In genomic region chr6:136018962-136019361, GRCm38 (mm10) we compare ENCODE assay signal across 31 mouse cellular contexts.
"Had no signal": no experiment of that assay in that cellular context is flagged by ENCODE, and none has a peak within 500 bp of the region (broad histone marks: within the 10 kb centered on the region; RNA-seq: fewer than 3 reads in every experiment).

No protein-coding gene starts in this region.

- H3K4me3 ChIP-seq: left cerebral cortex, adult 2 months; limb, embryonic 10.5 days; limb, embryonic 12.5 days; limb, embryonic 13.5 days; limb, embryonic 15.5 days; liver, embryonic 12.5 days; liver, embryonic 13.5 days; liver, embryonic 15.5 days; lung, embryonic 15.5 days; megakaryocyte, embryonic 14.5 days; midbrain, embryonic 10.5 days; midbrain, embryonic 12.5 days; midbrain, embryonic 13.5 days; midbrain, embryonic 15.5 days; myocyte; neural tube, embryonic 12.5 days had no signal

- DNase-seq: left cerebral cortex, postnatal 4 days; liver; liver, embryonic 13.5 days; liver, postnatal 0 days; lung, adult 18-20 months; lung, postnatal 10 days; lung, postnatal 14 days; lung, postnatal 36 days; lung, postnatal 4 days; midbrain, embryonic 14.5 days had no signal

- H3K36me3 ChIP-seq: limb, embryonic 10.5 days; limb, embryonic 12.5 days; limb, embryonic 13.5 days; limb, embryonic 15.5 days; liver, embryonic 12.5 days; liver, embryonic 13.5 days; liver, embryonic 15.5 days; lung, embryonic 15.5 days; midbrain, embryonic 10.5 days; midbrain, embryonic 12.5 days; midbrain, embryonic 13.5 days; midbrain, embryonic 15.5 days; neural tube, embryonic 12.5 days had no signal

- H3K4me2 ChIP-seq: limb, embryonic 12.5 days; limb, embryonic 13.5 days; limb, embryonic 15.5 days; liver, embryonic 11.5 days; liver, embryonic 12.5 days; liver, embryonic 13.5 days; liver, embryonic 15.5 days; lung, embryonic 15.5 days; midbrain, embryonic 11.5 days; midbrain, embryonic 12.5 days; midbrain, embryonic 13.5 days; midbrain, embryonic 15.5 days; neural tube, embryonic 12.5 days had no signal

- H3K4me1 ChIP-seq: limb, embryonic 10.5 days; limb, embryonic 12.5 days; limb, embryonic 13.5 days; limb, embryonic 15.5 days; liver, embryonic 12.5 days; liver, embryonic 13.5 days; liver, embryonic 15.5 days; megakaryocyte, embryonic 14.5 days; midbrain, embryonic 10.5 days; midbrain, embryonic 12.5 days; midbrain, embryonic 13.5 days; midbrain, embryonic 15.5 days; neural tube, embryonic 12.5 days had no signal

- H3K9me3 ChIP-seq: limb, embryonic 10.5 days; limb, embryonic 12.5 days; limb, embryonic 13.5 days; limb, embryonic 15.5 days; liver, embryonic 12.5 days; liver, embryonic 13.5 days; liver, embryonic 15.5 days; lung, embryonic 15.5 days; midbrain, embryonic 10.5 days; midbrain, embryonic 12.5 days; midbrain, embryonic 13.5 days; midbrain, embryonic 15.5 days; neural tube, embryonic 12.5 days had no signal

- H3K27ac ChIP-seq: left cerebral cortex, adult 2 months; limb, embryonic 10.5 days; limb, embryonic 12.5 days; limb, embryonic 13.5 days; limb, embryonic 15.5 days; liver, embryonic 12.5 days; liver, embryonic 13.5 days; liver, embryonic 14.5 days; liver, embryonic 15.5 days; lung, embryonic 15.5 days; macrophage; midbrain, embryonic 10.5 days; midbrain, embryonic 12.5 days; midbrain, embryonic 13.5 days; midbrain, embryonic 15.5 days; neural tube, embryonic 12.5 days had no signal

- H3K27me3 ChIP-seq: limb, embryonic 12.5 days; limb, embryonic 13.5 days; limb, embryonic 15.5 days; liver, embryonic 12.5 days; liver, embryonic 13.5 days; liver, embryonic 15.5 days; lung, embryonic 15.5 days; megakaryocyte, embryonic 14.5 days; midbrain, embryonic 12.5 days; midbrain, embryonic 13.5 days; midbrain, embryonic 15.5 days; neural tube, embryonic 12.5 days had no signal

- H3K9ac ChIP-seq: limb, embryonic 12.5 days; limb, embryonic 13.5 days; limb, embryonic 15.5 days; liver, embryonic 12.5 days; liver, embryonic 13.5 days; liver, embryonic 14.5 days; liver, embryonic 15.5 days; liver, postnatal 0 days; lung, embryonic 15.5 days; midbrain, embryonic 12.5 days; midbrain, embryonic 13.5 days; midbrain, embryonic 15.5 days; neural tube, embryonic 12.5 days had no signal

- ATAC-seq: liver, embryonic 12.5 days; liver, postnatal 0 days; lung, postnatal 0 days; midbrain, embryonic 13.5 days; midbrain, embryonic 15.5 days; midbrain, embryonic 16.5 days had no signal
